Mouse (Mus musculus): ENCODE data around the gene Dach1. TPM values are rescaled to one million over a fixed set of nuclear protein-coding genes. Genes with fewer than 3 reads are reported as not detected.

Dach1 gene
- total and polyA plus RNA-seq, 3 experiments = not detected

DNA sequence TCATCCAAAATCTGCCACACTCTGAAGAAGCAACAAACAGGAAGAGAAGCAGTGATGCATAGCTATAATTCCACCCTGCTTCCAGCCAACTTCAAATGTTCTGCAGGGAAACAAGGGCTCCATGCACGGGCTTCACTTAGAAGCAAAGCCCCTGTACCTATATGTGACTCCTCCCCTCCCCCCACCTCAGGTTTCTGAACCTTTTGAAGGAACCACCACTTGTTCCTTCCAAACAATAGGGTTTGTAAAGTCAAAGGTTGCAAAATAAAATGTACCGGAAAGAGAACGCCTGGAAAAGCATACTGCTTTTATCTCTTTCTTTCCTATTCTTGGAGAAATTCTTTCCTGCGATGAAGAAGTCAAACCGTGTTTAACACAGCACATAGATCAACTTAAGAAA lies 2.3 kb upstream of the Dach1 start:
- Histone ChIP-seq H3K9me3 (replicated peaks; ENCODE audit: insufficient read depth, low read length) (no peaks in the 10 kb centered on the region), H3K4me3 (ENCODE audit: control insufficient read depth in 1 of 2, insufficient read depth in 1 of 2, low read depth in 2 of 2, low read length in 2 of 2) (no peak overlapping the region), H3K27me3 (ENCODE audit: control insufficient read depth in 1 of 2, insufficient read depth in 2 of 2, low read length in 2 of 2) (no peaks in the 10 kb centered on the region), H3K9ac (ENCODE audit: control insufficient read depth, low read depth, low read length, poor library complexity, severe bottlenecking) (no peak overlapping the region), H3K79me2 (ENCODE audit: control insufficient read depth, insufficient read depth, low read length, poor library complexity) (no peaks in the 10 kb centered on the region), H3K4me1 (ENCODE audit: control insufficient read depth in 1 of 2, insufficient read depth in 2 of 2, low read length in 2 of 2) (no peaks in the 10 kb centered on the region), H3K36me3 (ENCODE audit: control insufficient read depth in 1 of 2, insufficient read depth in 2 of 2, low read length in 2 of 2) (no peaks in the 10 kb centered on the region), H3K27ac (ENCODE audit: control insufficient read depth, low read depth, low read length) (no peak overlapping the region)
- no peak for TF ChIP-seq CHD1 (IDR thresholded peaks at IDR 0.05; ENCODE audit: low read depth, low read length)
- no peak for TF ChIP-seq ZNF384 (IDR thresholded peaks at IDR 0.05; ENCODE audit: low read depth, low read length)
- no peak for TF ChIP-seq ZC3H11A (IDR thresholded peaks at IDR 0.05; ENCODE audit: low read depth, low read length)
- TF ChIP-seq GABPA (IDR thresholded peaks at IDR 0.05; ENCODE audit: low read depth, low read length) = no peak
- TF ChIP-seq RAD21 (IDR thresholded peaks at IDR 0.05; ENCODE audit: low read depth, low read length) = no peak
- TF ChIP-seq ZMIZ1 (IDR thresholded peaks at IDR 0.05; ENCODE audit: low read depth, low read length) = no peak
- TF ChIP-seq MXI1 (IDR thresholded peaks at IDR 0.05; ENCODE audit: low read depth, low read length) = no peak
- TF ChIP-seq POLR2AphosphoS2 (IDR thresholded peaks at IDR 0.05; ENCODE audit: low read length) = no peak
- TF ChIP-seq MAFK (IDR thresholded peaks at IDR 0.05; ENCODE audit: borderline replicate concordance, low read depth, low read length) = no peak
- TF ChIP-seq CHD2 (IDR thresholded peaks at IDR 0.05; ENCODE audit: low read length) = no peak
- TF ChIP-seq JUND (IDR thresholded peaks at IDR 0.05; ENCODE audit: low read depth, low read length) = no peak
- no peak for TF ChIP-seq MYC (IDR thresholded peaks at IDR 0.05; ENCODE audit: low read depth, low read length)
- DNase-seq (ENCODE audit: low read depth, low spot score) = no peak

- Histone ChIP-seq H3K27ac (ENCODE audit: control insufficient read depth, low read depth, low read length) (no peak overlapping the region), H3K79me2 (ENCODE audit: control insufficient read depth, insufficient read depth, low read length, poor library complexity) (no peaks in the 10 kb centered on the region), H3K36me3 (ENCODE audit: control insufficient read depth in 1 of 2, insufficient read depth in 2 of 2, low read length in 2 of 2) (no peaks in the 10 kb centered on the region), H3K9ac (ENCODE audit: control insufficient read depth, low read depth, low read length, poor library complexity, severe bottlenecking) (no peak overlapping the region), H3K4me1 (ENCODE audit: control insufficient read depth in 1 of 2, insufficient read depth in 2 of 2, low read length in 2 of 2) (no peaks in the 10 kb centered on the region), H3K4me3 (ENCODE audit: control insufficient read depth in 1 of 2, insufficient read depth in 1 of 2, low read depth in 2 of 2, low read length in 2 of 2) (no peak overlapping the region), H3K9me3 (replicated peaks; ENCODE audit: insufficient read depth, low read length) (no peaks in the 10 kb centered on the region), H3K27me3 (ENCODE audit: control insufficient read depth in 1 of 2, insufficient read depth in 2 of 2, low read length in 2 of 2) (no peaks in the 10 kb centered on the region)
- TF ChIP-seq ZMIZ1 (IDR thresholded peaks at IDR 0.05; ENCODE audit: low read depth, low read length) = no peak
- TF ChIP-seq ELF1 (IDR thresholded peaks at IDR 0.05; ENCODE audit: low read depth, low read length) = no peak
- no peak for TF ChIP-seq TCF12 (IDR thresholded peaks at IDR 0.05; ENCODE audit: low read depth, low read length)
- no peak for TF ChIP-seq EP300 (IDR thresholded peaks at IDR 0.05; ENCODE audit: low read depth in 1 of 2, low read length in 2 of 2)
- TF ChIP-seq GATA1 (IDR thresholded peaks at IDR 0.05; ENCODE audit: low read depth, low read length) = no peak
- TF ChIP-seq NRF1 (IDR thresholded peaks at IDR 0.05; ENCODE audit: insufficient read depth, low read depth, low read length, poor library complexity, severe bottlenecking) = no peak
- TF ChIP-seq MAX (IDR thresholded peaks at IDR 0.05; ENCODE audit: low read length) = no peak
- DNase-seq (ENCODE audit: low read depth, low spot score) = no peak
Observed at GRCm38 (mm10) chr14:98168908-98169401, 610 bp downstream of the Dach1 start.

Data from MEL (cell line).